Mouse (Mus musculus) intestine, embryonic 16.5 days (tissue): ENCODE results near the gene Adamts10. TPM values are rescaled to one million over a fixed set of nuclear protein-coding genes. Genes with fewer than 3 reads are reported as not detected.

Experiments used
- ATAC-seq: fragments of 200-750 bp; cut with Nextera tagmentation; 2 replicates; pipeline ENCODE4 v1.8.0; 2017; ENCODE audit warnings: moderate TSS enrichment, moderate library complexity
- H3K27ac ChIP-seq: fragments of 300-500 bp; sonication (generic); 2 replicates; pipeline ENCODE4 v1.5.1; 2014; ENCODE audit warnings: mild to moderate bottlenecking, low read length
- H3K27me3 ChIP-seq: fragments of 300-500 bp; sonication (generic); replicated peaks from 2 replicates; pipeline ENCODE4 v1.6.1; 2014; ENCODE audit warnings: low read length, control low read depth, mixed read lengths; ENCODE audit not compliant: control insufficient read depth, insufficient read depth
- H3K36me3 ChIP-seq: fragments of 300-500 bp; sonication (generic); 2 replicates; pipeline ENCODE4 v1.6.1; 2014; ENCODE audit warnings: low read length, control low read depth; ENCODE audit not compliant: control insufficient read depth, insufficient read depth
- H3K4me1 ChIP-seq: fragments of 300-500 bp; sonication (generic); 2 replicates; pipeline ENCODE4 v1.6.1; 2014; ENCODE audit warnings: low read length, control low read depth, mixed read lengths; ENCODE audit not compliant: control insufficient read depth, insufficient read depth
- H3K4me2 ChIP-seq: fragments of 300-500 bp; sonication (generic); 2 replicates; pipeline ENCODE4 v1.6.1; 2014; ENCODE audit warnings: low read depth, low read length, control low read depth
- H3K4me3 ChIP-seq: fragments of 300-500 bp; sonication (generic); 2 replicates; pipeline ENCODE4 v1.5.1; 2014; ENCODE audit warnings: mild to moderate bottlenecking, low read length
- H3K9ac ChIP-seq: fragments of 300-500 bp; sonication (generic); 2 replicates; pipeline ENCODE4 v1.6.1; 2014; ENCODE audit warnings: low read depth, low read length
- H3K9me3 ChIP-seq: fragments of 300-500 bp; sonication (generic); 2 replicates; pipeline ENCODE4 v1.6.1; 2016; ENCODE audit warnings: low read length, control low read depth; ENCODE audit not compliant: control insufficient read depth
- WGBS: fragments of 180-500 bp; shearing (Covaris S2); extraction: QIAGEN DNeasy Blood & Tissue Kit; methylation state at CpG from one replicate; pipeline ENCODE4 v1.1.7; 2014; 5-methylcytosine and 5-hydroxymethylcytosine counted together
- polyA plus RNA-seq: library from polyadenylated mRNA; unstranded; fragments of >200 nt; fragmentation: Nextera tagmentation; extraction: Ambion mirVana; gene quantifications from 2 replicates; pipeline ENCODE4 v1.2.1, GENCODE M21; 2015

Adamts10 gene
- polyA plus RNA-seq, 1 experiment from 2014 or later, result 35.8 TPM

DNA sequence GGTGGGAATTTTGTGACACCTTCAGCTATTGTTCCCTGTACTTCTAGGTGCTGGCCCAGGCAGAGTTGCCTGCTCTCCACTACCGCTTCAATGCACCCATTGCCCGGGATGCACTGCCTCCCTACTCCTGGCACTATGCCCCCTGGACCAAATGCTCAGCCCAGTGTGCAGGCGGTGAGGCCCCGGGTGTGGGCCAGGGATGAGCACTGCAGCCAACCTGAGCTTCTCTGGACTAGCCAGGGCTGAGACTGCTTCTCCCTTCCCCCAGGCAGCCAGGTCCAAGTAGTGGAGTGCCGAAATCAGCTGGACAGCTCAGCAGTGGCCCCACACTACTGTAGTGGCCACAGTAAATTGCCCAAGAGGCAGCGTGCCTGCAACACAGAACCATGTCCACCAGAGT, 25.2 kb downstream of the Adamts10 start:
- Histone ChIP-seq H3K4me3 (no peak overlapping the region), H3K36me3 (no peaks in the 10 kb centered on the region), H3K27me3 (no peaks in the 10 kb centered on the region), H3K9ac (no peak overlapping the region), H3K9me3 (no peaks in the 10 kb centered on the region), H3K27ac (no peak overlapping the region), H3K4me2 (no peak overlapping the region), H3K4me1 (no peaks in the 10 kb centered on the region)
- 91% methylated on average over 6 of the region's 6 CpGs for WGBS
- no peak for ATAC-seq

DNA sequence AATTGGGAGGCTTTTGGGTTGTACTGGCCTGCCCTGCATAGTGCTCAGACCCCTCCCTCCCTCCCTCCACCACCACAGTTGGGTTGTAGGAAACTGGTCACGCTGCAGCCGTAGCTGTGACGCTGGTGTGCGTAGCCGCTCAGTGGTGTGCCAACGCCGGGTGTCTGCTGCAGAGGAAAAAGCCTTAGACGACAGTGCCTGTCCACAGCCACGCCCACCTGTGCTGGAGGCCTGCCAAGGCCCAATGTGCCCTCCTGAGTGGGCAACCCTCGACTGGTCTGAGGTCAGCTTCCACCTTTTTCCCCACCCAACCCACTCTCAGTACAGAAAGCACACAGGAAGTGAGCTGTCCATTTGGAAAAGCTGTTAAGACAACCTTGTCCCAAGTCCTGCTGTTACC, 26.4 kb downstream of the Adamts10 start:
- Histone ChIP-seq H3K9ac (no peak overlapping the region), H3K4me3 (no peak overlapping the region), H3K4me2 (no peak overlapping the region), H3K27me3 (no peaks in the 10 kb centered on the region), H3K27ac (no peak overlapping the region), H3K36me3 (no peaks in the 10 kb centered on the region), H3K9me3 (no peaks in the 10 kb centered on the region), H3K4me1 (no peaks in the 10 kb centered on the region)
- 72% methylated on average over 10 of the region's 10 CpGs for WGBS
- ATAC-seq, result no peak

- Histone ChIP-seq H3K9ac (no peak overlapping the region), H3K9me3 (no peaks in the 10 kb centered on the region), H3K4me1 (no peaks in the 10 kb centered on the region), H3K36me3 (no peaks in the 10 kb centered on the region), H3K4me2 (no peak overlapping the region), H3K27ac (no peak overlapping the region), H3K27me3 (no peaks in the 10 kb centered on the region), H3K4me3 (no peak overlapping the region)
- ATAC-seq, result no peak
- 89% methylated on average over 4 of the region's 4 CpGs for WGBS
Observed at GRCm38 (mm10) chr17:33552113-33552512, 28.1 kb downstream of the Adamts10 start.

DNA sequence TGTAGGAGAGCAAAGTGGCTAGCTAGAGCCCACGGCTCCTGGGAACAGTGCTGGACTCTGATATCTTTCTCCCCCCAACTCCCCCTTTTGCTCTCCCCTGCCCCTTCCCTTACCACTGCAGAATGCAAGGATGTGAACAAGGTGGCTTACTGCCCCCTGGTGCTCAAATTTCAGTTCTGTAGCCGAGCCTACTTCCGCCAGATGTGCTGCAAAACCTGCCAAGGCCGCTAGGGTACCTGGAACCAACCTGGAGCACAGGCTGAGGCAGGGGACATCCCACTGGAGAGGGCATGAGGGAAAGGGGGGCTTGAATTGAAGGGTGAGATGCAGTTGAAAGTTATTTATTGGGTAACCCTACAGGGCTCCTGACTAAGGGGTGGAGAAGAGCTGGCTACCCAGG, 29.0 kb downstream of the Adamts10 start:
- H3K36me3 ChIP-seq, result no peaks in the 10 kb centered on the region
- no peaks in the 10 kb centered on the region for H3K9me3 ChIP-seq
- ATAC-seq, result no peak
- no peaks in the 10 kb centered on the region for H3K4me1 ChIP-seq
- H3K9ac ChIP-seq, result no peak overlapping the region
- no peaks in the 10 kb centered on the region for H3K27me3 ChIP-seq
- no peak overlapping the region for H3K4me3 ChIP-seq
- H3K27ac ChIP-seq, result no peak overlapping the region
- WGBS, result 54% methylated on average over 4 of the region's 4 CpGs
- no peak overlapping the region for H3K4me2 ChIP-seq

GRCm38 (mm10) chr17:33554536-33554935, 30.5 kb downstream of the Adamts10 start:
- Histone ChIP-seq H3K4me3 (no peak overlapping the region), H3K36me3 (no peaks in the 10 kb centered on the region), H3K4me2 (no peak overlapping the region), H3K27ac (no peak overlapping the region), H3K9ac (no peak overlapping the region), H3K9me3 (no peaks in the 10 kb centered on the region), H3K27me3 (no peaks in the 10 kb centered on the region), H3K4me1 (no peaks in the 10 kb centered on the region)
- WGBS, result 91% methylated on average over 1 of the region's 1 CpGs
- no peak for ATAC-seq

DNA sequence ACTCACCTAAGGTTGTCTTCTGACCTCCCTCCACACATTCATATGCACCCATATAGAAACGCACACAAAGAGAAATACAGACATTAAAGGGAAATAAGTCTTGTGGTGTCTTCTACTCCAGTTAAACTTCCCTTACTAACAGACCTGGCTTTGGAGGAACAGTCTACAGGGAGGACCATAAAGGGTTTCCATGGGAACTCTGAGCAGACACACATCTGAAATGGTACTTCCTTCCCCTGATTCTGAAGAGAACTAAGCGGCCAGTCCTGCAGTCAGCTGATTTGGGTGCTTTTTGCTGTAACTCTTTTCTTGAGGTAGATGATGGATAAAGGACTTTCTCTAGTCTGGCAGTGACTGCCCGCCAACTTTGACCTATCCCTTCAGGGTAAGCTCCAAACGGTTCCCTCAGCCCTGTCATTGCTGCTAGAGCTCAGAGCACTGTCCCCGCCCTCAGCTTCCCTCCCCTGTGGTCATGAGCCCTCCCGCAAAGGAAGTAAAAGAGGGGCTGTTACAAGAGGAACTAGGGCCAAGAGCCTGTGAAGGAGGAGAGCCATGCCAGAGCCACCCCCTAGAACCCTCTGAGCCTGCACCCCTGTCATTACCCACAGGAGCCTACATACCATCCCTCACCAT, 31.3 kb downstream of the Adamts10 start, which contains the start of gene Myo1f:
Gene Myo1f (plus strand): TSS at position 485 of the 633 bp plus-strand sequence.
- 47% methylated on average over 6 of the region's 6 CpGs for WGBS
- H3K4me1 ChIP-seq, result no peaks in the 10 kb centered on the region
- no peak for ATAC-seq
- H3K4me3 ChIP-seq, result no peak within 1 kb of the TSS
- H3K27ac ChIP-seq, result no peak within 1 kb of the TSS
- H3K9me3 ChIP-seq, result no peaks in the 10 kb centered on the region
- no peaks in the 10 kb centered on the region for H3K36me3 ChIP-seq
- no peak within 1 kb of the TSS for H3K9ac ChIP-seq
- no peak within 1 kb of the TSS for H3K4me2 ChIP-seq
- no peaks in the 10 kb centered on the region for H3K27me3 ChIP-seq

- 71% methylated on average over 4 of the region's 4 CpGs for WGBS
- Histone ChIP-seq H3K9me3 (no peaks in the 10 kb centered on the region), H3K9ac (no peak overlapping the region), H3K4me1 (no peaks in the 10 kb centered on the region), H3K4me3 (no peak overlapping the region), H3K27me3 (no peaks in the 10 kb centered on the region), H3K36me3 (no peaks in the 10 kb centered on the region), H3K27ac (no peak overlapping the region), H3K4me2 (no peak overlapping the region)
- no peak for ATAC-seq
Observed at GRCm38 (mm10) chr17:33557922-33558321, 33.9 kb downstream of the Adamts10 start.

- no peak overlapping the region for H3K27ac ChIP-seq
- no peak overlapping the region for H3K4me2 ChIP-seq
- no peak overlapping the region for H3K4me3 ChIP-seq
- H3K9ac ChIP-seq, result no peak overlapping the region
- WGBS, result 69% methylated on average over 2 of the region's 2 CpGs
- H3K36me3 ChIP-seq, result no peaks in the 10 kb centered on the region
- ATAC-seq, result no peak
- no peaks in the 10 kb centered on the region for H3K4me1 ChIP-seq
- H3K27me3 ChIP-seq, result no peaks in the 10 kb centered on the region
- H3K9me3 ChIP-seq, result no peaks in the 10 kb centered on the region
Observed at GRCm38 (mm10) chr17:33563527-33564076, 39.6 kb downstream of the Adamts10 start.

GRCm38 (mm10) chr17:33564599-33564998, 40.6 kb downstream of the Adamts10 start:
- H3K9ac ChIP-seq, result no peak overlapping the region
- no peak for ATAC-seq
- 58% methylated on average over 1 of the region's 1 CpGs for WGBS
- H3K4me2 ChIP-seq, result no peak overlapping the region
- H3K9me3 ChIP-seq, result no peaks in the 10 kb centered on the region
- H3K4me3 ChIP-seq, result no peak overlapping the region
- no peaks in the 10 kb centered on the region for H3K4me1 ChIP-seq
- no peaks in the 10 kb centered on the region for H3K36me3 ChIP-seq
- H3K27me3 ChIP-seq, result no peaks in the 10 kb centered on the region
- no peak overlapping the region for H3K27ac ChIP-seq

DNA sequence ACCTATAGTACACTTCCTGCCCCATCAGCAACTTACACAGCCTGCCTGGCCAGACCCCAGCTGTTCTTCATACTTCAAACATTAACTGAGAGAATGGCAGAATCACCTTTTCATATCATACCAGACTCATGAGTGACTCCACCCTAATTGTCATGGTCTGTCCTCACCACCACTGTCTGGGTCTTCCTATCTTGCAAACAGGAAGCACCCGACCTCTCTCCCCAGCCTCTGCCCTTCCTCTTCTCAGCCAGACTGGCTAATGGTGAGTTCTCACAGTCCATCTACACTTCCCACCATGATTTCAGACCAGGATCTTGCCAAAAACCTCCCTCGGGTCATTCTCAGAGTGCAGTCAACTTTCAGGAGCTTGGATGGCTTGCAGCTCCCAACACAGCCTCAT, 42.2 kb downstream of the Adamts10 start:
- no peaks in the 10 kb centered on the region for H3K27me3 ChIP-seq
- no peak overlapping the region for H3K27ac ChIP-seq
- no peaks in the 10 kb centered on the region for H3K4me1 ChIP-seq
- no peak overlapping the region for H3K4me2 ChIP-seq
- no peak overlapping the region for H3K4me3 ChIP-seq
- no peaks in the 10 kb centered on the region for H3K36me3 ChIP-seq
- WGBS, result 78% methylated on average over 2 of the region's 2 CpGs
- ATAC-seq, result no peak
- H3K9ac ChIP-seq, result no peak overlapping the region
- H3K9me3 ChIP-seq, result no peaks in the 10 kb centered on the region
